Mouse (Mus musculus): ENCODE measurements at regions not wholly inside any gene's neighbourhood (a gene's known extent, or its start where the extent isn't known, plus 50 kb on each side); places are given as distances from the start of the nearest gene placed in this dataset.
"Not testable (repeated sequence)": the region's sequence is repeated elsewhere in the genome, so short reads cannot be mapped to it uniquely, and the experiment has no call there.

GRCm38 (mm10) chr12:115861759-115862158, 185.8 kb upstream of the Zfp386 start:
- not testable (repeated sequence) for DNase-seq

GRCm38 (mm10) chr12:115865059-115865756, 182.3 kb upstream of the Zfp386 start:
- DNase-seq = not testable (repeated sequence)

DNA sequence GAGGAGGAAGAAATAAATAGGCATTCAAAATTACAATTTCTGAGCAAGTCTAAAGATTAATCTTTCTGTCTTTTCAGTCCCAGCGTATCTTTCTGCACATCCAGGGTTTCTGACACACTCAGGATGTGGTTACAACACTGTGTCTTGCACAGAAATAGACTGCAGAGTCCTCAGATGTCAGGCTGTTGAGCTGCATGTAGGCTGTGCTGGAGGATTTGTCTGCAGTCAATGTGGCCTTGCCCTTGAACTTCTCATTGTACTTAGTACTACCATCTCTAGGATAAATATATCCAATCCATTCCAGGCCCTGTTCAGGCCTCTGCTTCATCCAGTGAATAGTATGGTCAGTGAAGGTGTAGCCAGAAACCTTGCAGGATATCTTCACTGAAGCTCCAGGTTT, 178.9 kb upstream of the Zfp386 start:
- not testable (repeated sequence) for DNase-seq

DNA sequence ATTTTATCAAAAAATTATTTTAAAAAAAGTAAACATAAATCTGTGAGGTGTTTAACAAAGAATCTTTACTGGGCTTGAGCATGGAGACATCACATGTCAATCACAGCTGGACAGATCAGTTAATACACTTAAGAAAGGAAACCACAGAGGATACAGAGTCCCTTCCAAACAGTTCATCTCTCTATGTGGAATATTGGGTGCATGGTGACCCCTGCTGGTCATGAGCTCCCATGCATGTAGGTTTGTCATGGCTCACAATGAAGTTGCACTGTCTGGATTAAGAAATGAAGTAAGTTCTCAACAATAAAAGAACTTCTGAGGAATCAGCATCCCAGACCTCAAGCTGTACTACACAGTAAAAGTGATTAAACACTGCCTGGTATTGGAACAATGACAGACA, 175.1 kb upstream of the Zfp386 start:
- DNase-seq = not testable (repeated sequence)

- DNase-seq = not testable (repeated sequence)
These were observed 173.5 kb upstream of the Zfp386 start for GRCm38 (mm10) chr12:115873976-115874375.

- DNase-seq = no peak
These were observed 163.8 kb upstream of the Zfp386 start for GRCm38 (mm10) chr12:115883719-115884118.

GRCm38 (mm10) chr12:115887976-115888375, 159.5 kb upstream of the Zfp386 start:
- no peak for DNase-seq

- peak; percentile 1 for DNase-seq
These were observed 154.9 kb upstream of the Zfp386 start for GRCm38 (mm10) chr12:115892656-115893055.

DNA sequence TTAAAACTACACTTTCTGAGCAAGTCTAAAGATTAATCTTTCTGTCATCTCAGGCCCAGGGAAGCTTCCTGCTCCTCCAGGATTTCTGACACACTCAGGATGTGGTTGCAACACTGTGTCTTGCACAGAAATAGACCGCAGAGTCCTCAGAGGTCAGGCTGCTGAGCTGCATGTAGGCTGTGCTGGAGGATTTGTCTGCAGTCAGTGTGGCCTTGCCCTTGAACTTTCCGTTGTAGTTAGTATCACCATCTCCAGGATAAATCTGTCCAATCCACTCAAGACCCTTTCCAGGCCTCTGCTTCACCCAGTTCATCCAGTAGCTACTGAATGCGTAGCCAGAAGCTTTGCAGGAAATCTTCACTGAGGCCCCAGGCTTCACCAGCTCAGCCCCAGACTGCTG, 135.3 kb upstream of the Zfp386 start:
- not testable (repeated sequence) for DNase-seq

DNA sequence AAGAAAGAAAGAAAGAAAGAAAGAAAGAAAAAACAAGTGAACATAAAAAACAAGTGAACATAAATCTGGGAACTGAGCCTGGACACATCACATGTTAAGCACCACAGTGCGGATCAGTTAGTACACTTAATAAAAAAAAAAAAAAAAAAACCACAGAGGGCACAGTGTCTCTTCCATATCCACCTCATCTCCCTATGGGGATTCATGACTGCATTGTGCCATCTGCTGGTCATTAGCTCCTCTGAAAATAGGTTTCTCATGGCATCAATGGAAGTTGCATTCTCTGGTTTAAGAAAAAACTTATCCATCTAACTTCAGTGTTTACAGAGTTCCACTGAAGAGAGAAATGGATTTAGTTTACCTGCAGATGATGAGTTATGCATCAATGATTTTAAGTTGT, 132.1 kb upstream of the Zfp386 start:
- not testable (repeated sequence) for DNase-seq

GRCm38 (mm10) chr12:115920119-115920518, 127.4 kb upstream of the Zfp386 start:
- DNase-seq = not testable (repeated sequence)

GRCm38 (mm10) chr12:115923999-115924398, 123.5 kb upstream of the Zfp386 start:
- DNase-seq = not testable (repeated sequence)

- not testable (repeated sequence) for DNase-seq
These were observed 122.0 kb upstream of the Zfp386 start for GRCm38 (mm10) chr12:115925542-115925941.

GRCm38 (mm10) chr12:115952325-115952724, 95.2 kb upstream of the Zfp386 start:
- DNase-seq = not testable (repeated sequence)

DNA sequence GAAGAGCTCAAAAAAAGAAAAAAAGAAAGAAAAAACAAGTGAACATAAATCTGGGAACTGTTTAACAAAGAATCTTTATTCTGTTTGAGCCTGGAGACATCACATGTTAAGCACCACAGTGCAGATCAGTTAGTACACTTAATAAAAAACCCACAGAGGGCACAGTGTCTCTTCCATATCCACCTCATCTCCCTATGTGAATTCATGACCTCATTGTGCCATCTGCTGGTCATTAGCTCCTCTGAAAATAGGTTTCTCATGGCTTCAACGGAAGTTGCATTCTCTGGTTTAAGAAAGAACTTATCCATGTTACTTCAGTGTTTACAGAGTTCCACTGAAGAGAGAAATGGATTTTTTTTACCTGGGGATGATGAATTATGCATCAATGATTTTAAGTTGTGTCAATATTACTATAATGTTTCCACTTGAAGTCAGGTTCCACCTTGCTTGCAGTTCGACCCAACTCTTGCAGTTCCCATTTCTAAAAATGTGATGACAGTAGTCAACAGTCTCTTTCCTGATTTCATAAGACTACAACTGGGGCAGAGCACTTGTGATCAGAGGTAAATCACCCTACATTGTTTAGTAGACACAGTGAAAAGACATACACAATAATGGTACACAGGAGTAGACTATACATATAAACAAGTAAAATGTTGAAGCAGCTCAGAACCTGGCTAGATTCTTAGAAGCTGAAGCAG, 91.9 kb upstream of the Zfp386 start:
- not testable (repeated sequence) for DNase-seq

- not testable (repeated sequence) for DNase-seq
These were observed 83.8 kb upstream of the Zfp386 start for GRCm38 (mm10) chr12:115963701-115964100.

DNA sequence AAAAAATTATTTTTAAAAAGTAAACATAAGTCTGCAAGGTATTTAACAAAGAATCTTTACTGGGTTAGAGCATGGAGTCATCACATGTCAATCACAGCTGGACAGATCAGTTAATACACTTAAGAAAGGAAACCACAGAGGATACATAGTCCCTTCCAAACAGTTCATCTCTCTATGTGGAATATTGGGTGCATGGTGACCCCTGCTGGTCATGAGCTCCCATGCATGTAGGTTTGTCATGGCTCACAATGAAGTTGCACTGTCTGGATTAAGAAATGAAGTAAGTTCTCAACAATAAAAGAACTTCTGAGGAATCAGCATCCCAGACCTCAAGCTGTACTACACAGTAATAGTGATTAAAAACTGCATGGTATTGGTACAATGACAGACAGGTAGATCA, 80.0 kb upstream of the Zfp386 start:
- DNase-seq = not testable (repeated sequence)

All from right cerebral cortex, postnatal 4 days (tissue).